Mouse (Mus musculus): ENCODE data around the gene Mdga1. TPM values are rescaled to one million over a fixed set of nuclear protein-coding genes. Genes with fewer than 3 reads are reported as not detected.
A peak's percentile ranks its signal among the peaks of the same experiment; 100 is the strongest.

Mdga1 gene
- polyA plus RNA-seq, 2 experiments, result 0.75 to 1.7 TPM

DNA sequence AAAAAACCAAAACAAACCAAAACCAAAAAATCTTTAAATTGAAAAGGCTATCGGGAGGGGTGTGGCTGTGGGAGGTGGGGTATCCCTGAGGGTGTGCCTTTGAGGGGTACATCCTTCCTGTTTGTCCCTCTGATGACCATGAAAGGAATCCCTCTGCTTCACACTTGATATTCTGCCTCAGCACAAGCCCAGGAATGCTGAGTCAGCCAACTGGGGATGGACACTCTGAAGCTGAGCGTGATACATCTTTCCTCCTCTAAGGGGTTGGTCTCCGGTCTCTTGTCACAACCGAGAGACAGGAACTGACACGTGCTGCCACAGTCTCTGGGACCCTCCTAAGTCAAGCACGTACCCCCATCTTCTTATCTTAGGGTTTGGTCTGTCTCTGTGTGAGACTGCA is 37.1 kb downstream of the Mdga1 start:
- Histone ChIP-seq H3K36me3 (replicated peaks; ENCODE audit: control insufficient read depth, insufficient read depth, low read depth) (no peaks in the 10 kb centered on the region), H3K4me2 (ENCODE audit: low read depth) (no peak overlapping the region), H3K27ac (no peak overlapping the region), H3K9me3 (ENCODE audit: control insufficient read depth, low read length) (no peaks in the 10 kb centered on the region), H3K4me1 (replicated peaks; ENCODE audit: control insufficient read depth in 2 of 2, insufficient read depth in 2 of 2, low read length in 1 of 2) (no peaks in the 10 kb centered on the region), H3K4me3 (ENCODE audit: insufficient read depth in 1 of 2, low read depth in 2 of 2, low read length in 2 of 2) (no peak overlapping the region), H3K27me3 (ENCODE audit: control insufficient read depth, insufficient read depth, low read length) (no peaks in the 10 kb centered on the region), H3K9ac (replicated peaks) (no peak overlapping the region)
- no peak for TF ChIP-seq CTCF (IDR thresholded peaks at IDR 0.05; ENCODE audit: low read depth)
- TF ChIP-seq EP300 (IDR thresholded peaks at IDR 0.05; ENCODE audit: low read depth), result no peak
- ATAC-seq (ENCODE audit: insufficient read depth), result no peak
- WGBS (ENCODE audit: insufficient replicate concordance), result 43% methylated on average over 6 of the region's 6 CpGs
- no peak for DNase-seq (ENCODE audit: low read depth in 3 of 3, low spot score in 3 of 3)

DNA sequence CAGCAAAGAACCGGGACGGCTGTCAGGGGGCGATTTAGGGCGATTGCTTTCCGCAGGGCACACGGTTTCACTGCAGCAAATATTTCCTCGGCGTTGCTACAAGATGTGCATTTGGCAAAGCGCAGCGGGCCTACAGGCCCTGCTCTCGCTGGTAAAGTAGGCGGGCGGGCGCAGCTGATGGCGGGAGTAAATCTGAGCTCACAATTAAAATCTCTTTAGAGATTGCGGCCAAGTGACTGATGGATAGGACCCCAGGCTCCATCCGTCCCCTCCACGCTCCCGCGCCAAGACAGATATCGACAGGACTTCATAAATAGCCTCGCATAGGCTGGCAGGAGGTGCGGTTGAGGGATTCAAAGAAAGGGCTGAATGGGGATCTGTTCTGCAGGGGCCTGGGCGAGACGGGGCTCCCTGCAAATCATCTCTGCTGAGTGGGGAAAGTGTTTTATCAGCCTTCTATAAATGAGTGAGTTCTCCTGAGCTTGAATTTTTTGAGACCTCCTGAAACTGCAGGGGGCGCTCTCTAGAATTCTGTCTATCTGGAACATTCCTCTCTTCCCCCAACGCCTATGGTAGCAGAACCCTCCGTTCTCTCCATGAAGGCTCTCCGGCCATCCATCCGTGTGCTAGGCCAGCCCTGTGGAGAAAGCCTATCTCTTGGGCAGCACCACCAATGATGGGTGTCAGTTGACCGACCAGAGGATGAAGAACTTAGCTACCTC is 38.5 kb downstream of the Mdga1 start:
- WGBS (ENCODE audit: insufficient replicate concordance), result 72% methylated on average over 31 of the region's 31 CpGs
- TF ChIP-seq EP300 (IDR thresholded peaks at IDR 0.05; ENCODE audit: low read depth) (no peak), CTCF (IDR thresholded peaks at IDR 0.05; ENCODE audit: low read depth) (no peak)

DNA sequence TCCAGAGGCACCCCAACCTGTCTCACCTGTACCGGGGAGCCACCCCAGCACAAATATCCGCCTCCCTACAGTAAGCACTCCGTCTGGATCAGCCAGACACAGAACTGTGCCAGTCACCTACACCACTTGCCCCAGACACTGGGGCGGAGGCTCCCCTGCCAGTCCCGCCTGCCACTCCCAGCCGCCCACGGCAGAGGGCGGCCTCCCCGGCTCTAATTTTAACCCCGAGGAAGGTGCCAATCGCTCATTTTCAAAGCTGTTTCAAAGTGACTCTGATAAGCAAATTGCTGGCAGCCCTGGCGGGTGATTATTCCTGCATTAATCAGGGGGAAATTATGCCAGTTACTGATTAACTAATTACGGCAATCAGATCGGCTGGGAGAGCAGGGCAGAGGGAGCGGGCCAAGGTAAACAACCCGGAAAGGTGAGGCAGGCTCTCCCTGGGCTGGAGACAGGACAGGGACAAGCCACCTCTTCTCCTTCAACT is 41.1 kb downstream of the Mdga1 start:
- ATAC-seq (ENCODE audit: insufficient read depth) (no peak), DNase-seq (ENCODE audit: low read depth in 3 of 3, low spot score in 3 of 3) (peak in 2 of 3 experiments; percentile 6 to 9)
- peak overlapping the region; percentile 45 for H3K4me2 ChIP-seq (ENCODE audit: low read depth)
- H3K4me1 ChIP-seq (replicated peaks; ENCODE audit: control insufficient read depth in 2 of 2, insufficient read depth in 2 of 2, low read length in 1 of 2), result no peaks in the 10 kb centered on the region
- no peak overlapping the region for H3K27ac ChIP-seq
- H3K4me3 ChIP-seq (ENCODE audit: insufficient read depth in 1 of 2, low read depth in 2 of 2, low read length in 2 of 2), result no peak overlapping the region
- no peaks in the 10 kb centered on the region for H3K36me3 ChIP-seq (replicated peaks; ENCODE audit: control insufficient read depth, insufficient read depth, low read depth)
- peak; percentile 30 for TF ChIP-seq CTCF (IDR thresholded peaks at IDR 0.05; ENCODE audit: low read depth)
- 0 out of 2 replicates have a peak, but pooled peaks have one; percentile 22 for TF ChIP-seq EP300 (IDR thresholded peaks at IDR 0.05; ENCODE audit: low read depth)
- no peak overlapping the region for H3K9ac ChIP-seq (replicated peaks)
- no peaks in the 10 kb centered on the region for H3K9me3 ChIP-seq (ENCODE audit: control insufficient read depth, low read length)
- no peaks in the 10 kb centered on the region for H3K27me3 ChIP-seq (ENCODE audit: control insufficient read depth, insufficient read depth, low read length)
- 18% methylated on average over 16 of the region's 16 CpGs for WGBS (ENCODE audit: insufficient replicate concordance)

More for the DNA sequence above, 38.5 kb downstream of the Mdga1 start:
- no peaks in the 10 kb centered on the region for H3K9me3 ChIP-seq (ENCODE audit: control insufficient read depth, low read length)
- no peak overlapping the region for H3K4me3 ChIP-seq (ENCODE audit: insufficient read depth in 1 of 2, low read depth in 2 of 2, low read length in 2 of 2)
- H3K4me2 ChIP-seq (ENCODE audit: low read depth), result no peak overlapping the region
- no peak overlapping the region for H3K9ac ChIP-seq (replicated peaks)
- no peak overlapping the region for H3K27ac ChIP-seq
- DNase-seq (ENCODE audit: low read depth in 3 of 3, low spot score in 3 of 3), result no peak
- H3K36me3 ChIP-seq (replicated peaks; ENCODE audit: control insufficient read depth, insufficient read depth, low read depth), result no peaks in the 10 kb centered on the region
- no peaks in the 10 kb centered on the region for H3K4me1 ChIP-seq (replicated peaks; ENCODE audit: control insufficient read depth in 2 of 2, insufficient read depth in 2 of 2, low read length in 1 of 2)
- H3K27me3 ChIP-seq (ENCODE audit: control insufficient read depth, insufficient read depth, low read length), result no peaks in the 10 kb centered on the region
- ATAC-seq (ENCODE audit: insufficient read depth), result no peak

DNA sequence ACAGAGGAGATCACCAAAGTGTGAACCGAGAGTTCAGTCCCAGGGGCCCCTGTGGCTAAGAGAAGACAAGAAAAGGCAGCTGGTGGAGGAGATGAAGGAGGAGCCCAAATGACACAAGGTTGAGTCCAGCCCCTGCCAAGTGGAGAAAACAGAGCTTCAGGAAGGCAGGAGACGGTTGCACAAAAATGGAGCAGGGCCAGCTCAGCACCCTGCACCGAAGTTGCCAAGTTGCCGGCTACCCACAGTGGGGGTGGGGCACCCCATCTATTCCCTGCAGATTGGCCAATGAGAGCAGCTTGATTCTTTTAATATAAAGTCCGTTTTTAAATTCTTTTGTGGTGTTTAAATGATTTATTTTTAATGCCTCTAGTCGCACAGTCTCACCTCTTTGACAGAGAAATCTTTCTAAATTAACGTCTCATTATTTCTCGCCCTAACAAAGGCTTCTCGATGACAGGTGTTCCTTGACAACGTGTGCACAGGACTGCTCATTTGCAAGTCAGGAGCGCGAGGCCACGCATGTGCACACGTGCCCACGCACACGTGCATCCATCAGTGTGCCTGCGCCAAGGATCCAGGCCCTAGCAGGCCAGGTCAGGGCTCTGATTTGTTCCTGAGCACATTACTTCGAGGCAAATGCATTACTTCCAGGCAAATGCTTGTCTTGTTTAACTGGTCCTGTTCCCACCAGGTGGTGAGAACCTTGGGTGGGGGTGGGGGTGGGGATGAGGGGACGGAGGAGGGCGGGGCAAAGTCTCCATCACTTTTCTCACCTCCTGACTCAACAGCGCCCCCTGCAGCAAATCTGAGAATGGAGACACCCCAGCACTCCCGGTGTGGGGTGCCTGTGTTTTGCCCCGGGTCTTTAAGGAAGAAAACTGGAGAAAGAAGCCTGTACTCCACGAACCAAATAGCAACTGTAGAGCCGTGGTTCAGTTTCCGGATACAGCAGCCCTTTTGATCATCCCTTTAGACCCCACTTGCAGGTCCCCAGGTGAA is 44.0 kb downstream of the Mdga1 start:
- no peaks in the 10 kb centered on the region for H3K9me3 ChIP-seq (ENCODE audit: control insufficient read depth, low read length)
- no peak overlapping the region for H3K9ac ChIP-seq (replicated peaks)
- 56% methylated on average over 26 of the region's 26 CpGs for WGBS (ENCODE audit: insufficient replicate concordance)
- H3K4me1 ChIP-seq (replicated peaks; ENCODE audit: control insufficient read depth in 2 of 2, insufficient read depth in 2 of 2, low read length in 1 of 2), result no peaks in the 10 kb centered on the region
- DNase-seq (ENCODE audit: low read depth in 3 of 3, low spot score in 3 of 3) (no peak), ATAC-seq (ENCODE audit: insufficient read depth) (no peak)
- no peak overlapping the region for H3K4me2 ChIP-seq (ENCODE audit: low read depth)
- no peak overlapping the region for H3K4me3 ChIP-seq (ENCODE audit: insufficient read depth in 1 of 2, low read depth in 2 of 2, low read length in 2 of 2)
- no peaks in the 10 kb centered on the region for H3K36me3 ChIP-seq (replicated peaks; ENCODE audit: control insufficient read depth, insufficient read depth, low read depth)
- TF ChIP-seq CTCF (IDR thresholded peaks at IDR 0.05; ENCODE audit: low read depth) (peak; percentile 20), EP300 (IDR thresholded peaks at IDR 0.05; ENCODE audit: low read depth) (no peak)
- H3K27ac ChIP-seq, result no peak overlapping the region
- H3K27me3 ChIP-seq (ENCODE audit: control insufficient read depth, insufficient read depth, low read length), result no peaks in the 10 kb centered on the region

DNA sequence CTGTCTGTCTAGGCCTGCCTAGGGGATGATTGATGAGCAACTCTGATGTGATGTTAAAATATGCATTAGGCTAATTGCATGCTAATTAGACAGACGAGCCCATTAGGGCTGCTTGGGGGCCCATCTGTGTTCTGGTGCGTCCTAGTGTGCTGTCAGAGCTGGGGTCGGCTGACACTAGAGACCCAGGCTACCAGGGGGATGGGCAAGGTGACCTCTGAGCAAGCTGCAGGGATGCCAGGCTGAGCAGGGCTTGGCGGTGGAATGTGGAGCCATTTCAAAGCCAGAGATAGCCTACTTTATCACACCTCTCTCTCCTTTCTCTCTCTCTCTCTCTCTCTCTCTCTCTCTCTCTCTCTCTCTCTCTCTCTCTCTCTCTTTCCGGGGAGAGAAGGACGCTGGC is 49.8 kb downstream of the Mdga1 start:
- no peak overlapping the region for H3K9ac ChIP-seq (replicated peaks)
- DNase-seq (ENCODE audit: low read depth in 3 of 3, low spot score in 3 of 3) (no peak), ATAC-seq (ENCODE audit: insufficient read depth) (no peak)
- no peaks in the 10 kb centered on the region for H3K27me3 ChIP-seq (ENCODE audit: control insufficient read depth, insufficient read depth, low read length)
- no peak for TF ChIP-seq CTCF (IDR thresholded peaks at IDR 0.05; ENCODE audit: low read depth)
- no peak for TF ChIP-seq EP300 (IDR thresholded peaks at IDR 0.05; ENCODE audit: low read depth)
- H3K9me3 ChIP-seq (ENCODE audit: control insufficient read depth, low read length), result no peaks in the 10 kb centered on the region
- no peaks in the 10 kb centered on the region for H3K36me3 ChIP-seq (replicated peaks; ENCODE audit: control insufficient read depth, insufficient read depth, low read depth)
- H3K4me1 ChIP-seq (replicated peaks; ENCODE audit: control insufficient read depth in 2 of 2, insufficient read depth in 2 of 2, low read length in 1 of 2), result no peaks in the 10 kb centered on the region
- no peak overlapping the region for H3K4me3 ChIP-seq (ENCODE audit: insufficient read depth in 1 of 2, low read depth in 2 of 2, low read length in 2 of 2)
- WGBS (ENCODE audit: insufficient replicate concordance), result 51% methylated on average over 6 of the region's 6 CpGs
- no peak overlapping the region for H3K27ac ChIP-seq
- no peak overlapping the region for H3K4me2 ChIP-seq (ENCODE audit: low read depth)
